Mouse (Mus musculus) CH12.LX (cell line): ENCODE results near the gene Atp13a2. TPM values are rescaled to one million over a fixed set of nuclear protein-coding genes. Genes with fewer than 3 reads are reported as not detected.

Source experiments
- DNase-seq: peaks from one replicate; pipeline ENCODE4 v3.0.0-alpha.2; 2013; ENCODE audit errors: extremely low read depth
- H3K27ac ChIP-seq: 2 replicates; pipeline ENCODE4 v1.5.1; 2012; ENCODE audit warnings: low read depth, mild to moderate bottlenecking, control low read depth, moderate library complexity; ENCODE audit not compliant: insufficient read depth
- H3K27me3 ChIP-seq: replicated peaks from 2 replicates; pipeline ENCODE3; 2012; ENCODE audit warnings: inconsistent platforms
- H3K36me3 ChIP-seq, 2 experiments: replicated peaks in 1 of 2; 2 replicates each; pipeline versions ENCODE3 to v1.6.1; 2012; ENCODE audit warnings: inconsistent platforms in 1 of 2, low read length in 1 of 2, mild to moderate bottlenecking in 1 of 2, mixed read lengths in 1 of 2, moderate library complexity in 1 of 2; ENCODE audit not compliant: control insufficient read depth in 1 of 2, insufficient read depth in 1 of 2
- H3K4me1 ChIP-seq, 2 experiments: 2 replicates each; pipeline ENCODE4 v1.6.1; 2012; ENCODE audit warnings: inconsistent platforms in 1 of 2, moderate library complexity in 1 of 2; ENCODE audit not compliant: insufficient read depth in 2 of 2, control insufficient read depth in 1 of 2
- H3K4me2 ChIP-seq: 2 replicates; pipeline ENCODE4 v1.6.1; 2012; ENCODE audit warnings: low read depth, mild to moderate bottlenecking, control low read depth; ENCODE audit not compliant: poor library complexity, insufficient read depth, severe bottlenecking
- H3K4me3 ChIP-seq, 3 experiments: fragments of 150-350 bp in 1 of 3; sonication (generic) in 1 of 3; replicated peaks in 1 of 3; 2 replicates each; pipeline versions ENCODE3 to v1.5.1; 2011 to 2012; ENCODE audit warnings: low read depth in 2 of 3, low read length in 2 of 3, mild to moderate bottlenecking in 2 of 3, moderate library complexity in 2 of 3, control low read depth in 1 of 3, improper control_type of control experiment in 1 of 3, inconsistent platforms in 1 of 3, mixed read lengths in 1 of 3; ENCODE audit not compliant: poor library complexity in 1 of 3
- H3K79me2 ChIP-seq: replicated peaks from 2 replicates; pipeline ENCODE4 v1.6.1; 2012; ENCODE audit warnings: mild to moderate bottlenecking, moderate library complexity; ENCODE audit not compliant: control insufficient read depth, poor library complexity, insufficient read depth, severe bottlenecking; ENCODE audit errors: extremely low read depth
- H3K9ac ChIP-seq: 2 replicates; pipeline ENCODE4 v1.6.1; 2012; ENCODE audit warnings: low read depth, mild to moderate bottlenecking, control low read depth, moderate library complexity; ENCODE audit not compliant: insufficient read depth
- H3K9me3 ChIP-seq: replicated peaks from 2 replicates; pipeline ENCODE3; 2012; ENCODE audit warnings: low read length, inconsistent platforms, mixed read lengths
- BHLHE40 ChIP-seq: IDR thresholded peaks from 2 replicates; pipeline ENCODE4 v1.6.1; 2011; ENCODE audit warnings: mild to moderate bottlenecking, low read depth, low read length, improper control_type of control experiment
- CHD2 ChIP-seq: IDR thresholded peaks from 2 replicates; pipeline ENCODE4 v1.6.1; 2011; ENCODE audit warnings: low read length, improper control_type of control experiment
- CTCF ChIP-seq, 2 experiments: IDR thresholded peaks in 1 of 2; conservative IDR thresholded peaks in 1 of 2; 2 replicates each; pipeline ENCODE4 v1.5.1; 2011 to 2012; ENCODE audit warnings: low read depth in 2 of 2, low read length in 2 of 2, improper control_type of control experiment in 1 of 2, inconsistent platforms in 1 of 2, mild to moderate bottlenecking in 1 of 2, moderate library complexity in 1 of 2
- E2F4 ChIP-seq: IDR thresholded peaks from 2 replicates; pipeline ENCODE4 v1.6.1; 2011; ENCODE audit warnings: low read depth, low read length, improper control_type of control experiment; ENCODE audit not compliant: insufficient replicate concordance
- ELF1 ChIP-seq: IDR thresholded peaks from 2 replicates; pipeline ENCODE4 v1.6.1; 2014; ENCODE audit warnings: low read depth, mild to moderate bottlenecking, inconsistent platforms, low read length, improper control_type of control experiment
- ETS1 ChIP-seq: conservative IDR thresholded peaks from 2 replicates; pipeline ENCODE4 v1.6.1; 2012; ENCODE audit warnings: low read depth, mild to moderate bottlenecking, inconsistent platforms, low read length, improper control_type of control experiment, moderate library complexity
- GABPA ChIP-seq: IDR thresholded peaks from 2 replicates; pipeline ENCODE4 v1.6.1; 2012; ENCODE audit warnings: low read depth, low read length, improper control_type of control experiment, inconsistent platforms; ENCODE audit not compliant: insufficient replicate concordance
- HCFC1 ChIP-seq: IDR thresholded peaks from 2 replicates; pipeline ENCODE4 v1.6.1; 2012; ENCODE audit warnings: low read depth, mild to moderate bottlenecking, inconsistent platforms, low read length, improper control_type of control experiment
- IRF4 ChIP-seq: IDR thresholded peaks from 2 replicates; pipeline ENCODE4 v1.6.1; 2014; ENCODE audit warnings: low read depth, mild to moderate bottlenecking, inconsistent platforms, low read length, improper control_type of control experiment
- JUN ChIP-seq: IDR thresholded peaks from 2 replicates; pipeline ENCODE4 v1.6.1; 2011; ENCODE audit warnings: low read depth, mild to moderate bottlenecking, low read length, improper control_type of control experiment, moderate library complexity; ENCODE audit not compliant: insufficient read depth
- KAT2A ChIP-seq: IDR thresholded peaks from 2 replicates; pipeline ENCODE4 v1.6.1; 2012; ENCODE audit warnings: low read length, improper control_type of control experiment, inconsistent platforms; ENCODE audit not compliant: insufficient replicate concordance
- MAX ChIP-seq: IDR thresholded peaks from 2 replicates; pipeline ENCODE4 v1.6.1; 2011; ENCODE audit warnings: low read length, improper control_type of control experiment
- MAZ ChIP-seq: IDR thresholded peaks from 2 replicates; pipeline ENCODE4 v1.6.1; 2012; ENCODE audit warnings: low read depth, mild to moderate bottlenecking, inconsistent platforms, low read length, improper control_type of control experiment, moderate library complexity
- MEF2A ChIP-seq: IDR thresholded peaks from 2 replicates; pipeline ENCODE4 v1.6.1; 2014; ENCODE audit warnings: low read depth, mild to moderate bottlenecking, inconsistent platforms, low read length, improper control_type of control experiment, borderline replicate concordance
- MXI1 ChIP-seq: IDR thresholded peaks from 2 replicates; pipeline ENCODE4 v1.6.1; 2011; ENCODE audit warnings: mild to moderate bottlenecking, low read depth, low read length, improper control_type of control experiment
- NELFE ChIP-seq: IDR thresholded peaks from 2 replicates; pipeline ENCODE4 v1.6.1; 2011; ENCODE audit warnings: low read depth, low read length, improper control_type of control experiment
- NRF1 ChIP-seq: IDR thresholded peaks from 2 replicates; pipeline ENCODE4 v1.6.1; 2014; ENCODE audit warnings: low read depth, mild to moderate bottlenecking, inconsistent platforms, low read length, improper control_type of control experiment, moderate library complexity
- POLR2A ChIP-seq: IDR thresholded peaks from 2 replicates; pipeline ENCODE4 v1.6.1; 2011; ENCODE audit warnings: low read depth, mild to moderate bottlenecking, improper control_type of control experiment, low read length
- POLR2AphosphoS2 ChIP-seq: IDR thresholded peaks from 2 replicates; pipeline ENCODE4 v1.6.1; 2011; ENCODE audit warnings: low read depth, low read length, improper control_type of control experiment
- RAD21 ChIP-seq: IDR thresholded peaks from 2 replicates; pipeline ENCODE4 v1.6.1; 2011; ENCODE audit warnings: low read depth, mild to moderate bottlenecking, low read length, improper control_type of control experiment, moderate library complexity
- RCOR1 ChIP-seq: conservative IDR thresholded peaks from 2 replicates; pipeline ENCODE4 v1.6.1; 2012; ENCODE audit warnings: low read depth, mild to moderate bottlenecking, inconsistent platforms, low read length, improper control_type of control experiment
- SIN3A ChIP-seq: IDR thresholded peaks from 2 replicates; pipeline ENCODE4 v1.6.1; 2012; ENCODE audit warnings: low read length, improper control_type of control experiment, inconsistent platforms
- TBP ChIP-seq: conservative IDR thresholded peaks from 2 replicates; pipeline ENCODE4 v1.6.1; 2011; ENCODE audit warnings: low read depth, low read length, improper control_type of control experiment
- TCF12 ChIP-seq: IDR thresholded peaks from 2 replicates; pipeline ENCODE4 v1.6.1; 2014; ENCODE audit warnings: low read depth, mild to moderate bottlenecking, inconsistent platforms, low read length, improper control_type of control experiment
- USF1 ChIP-seq: IDR thresholded peaks from 2 replicates; pipeline ENCODE4 v1.6.1; 2014; ENCODE audit warnings: low read depth, mild to moderate bottlenecking, inconsistent platforms, low read length, improper control_type of control experiment
- USF2 ChIP-seq: conservative IDR thresholded peaks from 2 replicates; pipeline ENCODE4 v1.6.1; 2011; ENCODE audit warnings: low read depth, low read length, improper control_type of control experiment
- ZMIZ1 ChIP-seq: IDR thresholded peaks from 2 replicates; pipeline ENCODE4 v1.6.1; 2012; ENCODE audit warnings: low read depth, mild to moderate bottlenecking, inconsistent platforms, low read length, improper control_type of control experiment
- dilution Hi-C: fragments of 300-500 bp; cut with MboI; formaldehyde crosslinking; loops from 2 replicates; pipeline ENCODE4 v1.14.3; 2020; ENCODE audit warnings: low sequenced_read_pairs; ENCODE audit not compliant: extremely low pct_unique_long_range_greater_than_20kb, extremely low pct_ligation_motif_present
- in situ Hi-C: fragments of 300-500 bp; cut with MboI; formaldehyde crosslinking; loops from 3 replicates; pipeline ENCODE4 v1.14.3; 2019; ENCODE audit warnings: low sequenced_read_pairs, low pct_ligation_motif_present, low pct_unique_long_range_greater_than_20kb, mixed read lengths
- polyA plus RNA-seq: library from polyadenylated mRNA; unstranded; fragments of >175 nt; gene quantifications from 2 replicates; pipeline ENCODE4 v1.2.1, GENCODE M21; 2012; ENCODE audit warnings: low read depth; ENCODE audit not compliant: insufficient read length
- total RNA-seq, 2 experiments: library from RNA; depleted of rRNA; stranded (reverse); fragments of 300-350 nt in 1 of 2; fragments of >200 nt in 1 of 2; gene quantifications; 2 replicates each; pipeline ENCODE4 v1.2.3; 2012 to 2014

Gene Atp13a2
- total and polyA plus RNA-seq, 3 experiments: 22.2 to 54.7 (median 48.5) TPM

DNA sequence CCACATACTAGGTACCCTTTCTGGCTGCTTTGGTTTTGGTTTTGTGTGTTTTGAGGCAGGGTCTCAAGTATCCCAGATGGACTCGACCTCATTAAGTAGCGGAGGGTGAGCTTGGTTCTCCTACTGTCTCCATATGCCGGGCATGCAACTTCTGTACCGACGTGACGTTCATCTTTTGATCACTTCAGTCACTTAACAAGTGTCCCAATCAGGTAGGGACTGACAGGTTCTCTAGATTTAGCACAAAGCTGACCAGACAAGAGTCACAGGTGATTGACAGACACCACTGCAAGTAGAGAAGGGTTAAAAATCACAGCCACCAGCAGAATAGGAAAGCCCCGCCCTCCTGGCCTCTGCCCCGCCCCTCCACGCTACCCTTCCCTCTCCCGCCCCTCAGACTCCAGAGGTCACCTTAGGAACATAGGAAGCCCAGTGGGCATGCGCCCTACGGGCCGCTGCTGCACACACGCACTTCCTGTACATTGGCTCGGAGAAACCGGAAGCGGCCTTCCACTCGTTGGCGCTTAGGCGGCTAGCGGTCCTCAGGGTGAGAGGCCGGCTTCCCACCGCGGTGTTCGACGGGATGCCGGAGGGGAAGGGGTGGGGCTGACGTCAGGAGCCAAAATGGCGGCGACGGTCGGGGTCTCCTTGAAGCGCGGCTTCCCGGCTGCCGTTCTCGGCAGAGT lies 25.7 kb upstream of the Atp13a2 start, which contains the start of gene Sdhb:
Sdhb (plus strand) TSS at position 423 of the 686 bp plus-strand sequence.
- H3K9me3 ChIP-seq: no peaks in the 10 kb centered on the region
- H3K36me3 ChIP-seq: peaks cover 0 to 18% of the 10 kb centered on the region in 2 experiments
- peak within 1 kb of the TSS; percentile 73 for H3K4me2 ChIP-seq
- peak within 1 kb of the TSS; percentile 94 for H3K9ac ChIP-seq
- TF ChIP-seq HCFC1: peak; percentile 91
- no peak for TF ChIP-seq CTCF (conservative IDR thresholded peaks at IDR 0.05 in 1 of 2, IDR thresholded peaks at IDR 0.05 in 1 of 2; ENCODE audit: low read depth in 2 of 2, low read length in 2 of 2)
- 0 out of 2 replicates have a peak, but pooled peaks have one; percentile 38 for TF ChIP-seq RCOR1
- TF ChIP-seq IRF4: 0 out of 2 replicates have a peak, but pooled peaks have one; percentile 41
- no peak for TF ChIP-seq BHLHE40
- no peak for TF ChIP-seq JUN
- TF ChIP-seq NELFE: peak; percentile 74
- no peak for TF ChIP-seq USF2
- TF ChIP-seq GABPA: peak; percentile 53; the same call in 1 of the 2 replicates
- peak; percentile 99 for TF ChIP-seq ELF1
- peak; percentile 88 for TF ChIP-seq TCF12
- peak; percentile 79; the same call in 1 of the 2 replicates for TF ChIP-seq MAZ
- TF ChIP-seq USF1: no peak
- no peak for TF ChIP-seq RAD21
- peak; percentile 77; the same call in 1 of the 2 replicates for TF ChIP-seq SIN3A
- peak; percentile 75; the same call in 1 of the 2 replicates for TF ChIP-seq KAT2A
- no peak; the same call in 1 of the 2 replicates for TF ChIP-seq MXI1
- TF ChIP-seq TBP: no peak
- 0 out of 2 replicates have a peak, but pooled peaks have one; percentile 51 for TF ChIP-seq E2F4
- TF ChIP-seq ZMIZ1: peak; percentile 80; the same call in 1 of the 2 replicates
- 0 out of 2 replicates have a peak, but pooled peaks have one; percentile 35 for TF ChIP-seq MEF2A
- TF ChIP-seq MAX: no peak
- peak; percentile 79 for TF ChIP-seq POLR2AphosphoS2
- TF ChIP-seq NRF1: peak; percentile 90
- TF ChIP-seq CHD2: no peak; the same call in 1 of the 2 replicates
- TF ChIP-seq POLR2A: peak; percentile 78
- 0 out of 2 replicates have a peak, but pooled peaks have one; percentile 20 for TF ChIP-seq ETS1
- dilution Hi-C loops (no loop called here), in situ Hi-C loops (no loop called here)
- H3K27me3 ChIP-seq: peaks cover 30% of the 10 kb centered on the region
- DNase-seq: peak; percentile 99
- peaks cover 14 to 43% of the 10 kb centered on the region in 2 experiments for H3K4me1 ChIP-seq
- H3K27ac ChIP-seq: 0 out of 2 replicates have a peak within 1 kb of the TSS, but pooled peaks have one; percentile 24
- H3K79me2 ChIP-seq: peaks cover 16% of the 10 kb centered on the region
- peak within 1 kb of the TSS; percentile 90 to 95 (median 92) for H3K4me3 ChIP-seq
